Mouse (Mus musculus) forebrain, embryonic 13.5 days (tissue): Measurements from ENCODE around the gene Hoxb13. TPM values are rescaled to one million over a fixed set of nuclear protein-coding genes. Genes with fewer than 3 reads are reported as not detected.
A peak's percentile ranks its signal among the peaks of the same experiment; 100 is the strongest.

ENCODE experiments used
- ATAC-seq: fragments of 200-750 bp; cut with Nextera tagmentation; 2 replicates; pipeline ENCODE4 v1.8.0; 2017
- H3K27ac ChIP-seq: fragments of 300-500 bp; sonication (generic); 2 replicates; pipeline ENCODE4 v1.5.1; 2015; ENCODE audit warnings: inconsistent platforms, mild to moderate bottlenecking, moderate library complexity
- H3K27me3 ChIP-seq: fragments of 300-500 bp; sonication (generic); 2 replicates; pipeline ENCODE4 v1.6.1; 2015; ENCODE audit warnings: mild to moderate bottlenecking, inconsistent platforms
- H3K36me3 ChIP-seq: fragments of 300-500 bp; sonication (generic); 2 replicates; pipeline ENCODE4 v1.6.1; 2015; ENCODE audit warnings: mild to moderate bottlenecking, inconsistent platforms; ENCODE audit not compliant: poor library complexity, severe bottlenecking
- H3K4me1 ChIP-seq: fragments of 300-500 bp; sonication (generic); 2 replicates; pipeline ENCODE4 v1.6.1; 2015; ENCODE audit warnings: inconsistent platforms
- H3K4me2 ChIP-seq: fragments of 300-500 bp; sonication (generic); 2 replicates; pipeline ENCODE4 v1.6.1; 2015; ENCODE audit warnings: inconsistent platforms, mild to moderate bottlenecking, moderate library complexity
- H3K4me3 ChIP-seq: fragments of 300-500 bp; sonication (generic); 2 replicates; pipeline ENCODE4 v1.5.1; 2015; ENCODE audit warnings: mild to moderate bottlenecking, inconsistent platforms
- H3K9ac ChIP-seq: fragments of 300-500 bp; sonication (generic); 2 replicates; pipeline ENCODE4 v1.6.1; 2015; ENCODE audit warnings: mild to moderate bottlenecking, inconsistent platforms
- H3K9me3 ChIP-seq: fragments of 300-500 bp; sonication (generic); replicated peaks from 2 replicates; pipeline ENCODE4 v1.6.1; 2016; ENCODE audit warnings: inconsistent platforms
- WGBS: fragments of 180-500 bp; shearing (Covaris S2); methylation state at CpG from one replicate; pipeline ENCODE4 v1.1.7; 2015; 5-methylcytosine and 5-hydroxymethylcytosine counted together
- polyA plus RNA-seq: library from polyadenylated mRNA; unstranded; fragments of >200 nt; fragmentation: Nextera tagmentation; extraction: Ambion mirVana; gene quantifications from 2 replicates; pipeline ENCODE4 v1.2.1, GENCODE M21; 2015

Hoxb13 gene
- polyA plus RNA-seq, 1 experiment from 2014 or later, result not detected

- H3K27me3 ChIP-seq, result peaks cover 100% of the 10 kb centered on the region
- H3K36me3 ChIP-seq, result no peaks in the 10 kb centered on the region
- no peak overlapping the region for H3K9ac ChIP-seq
- no peak for ATAC-seq
- H3K9me3 ChIP-seq, result no peaks in the 10 kb centered on the region
- no peak overlapping the region for H3K4me3 ChIP-seq
- no peak overlapping the region for H3K4me2 ChIP-seq
- under 1% methylated on average over 17 of the region's 17 CpGs for WGBS
- H3K27ac ChIP-seq, result no peak overlapping the region
- H3K4me1 ChIP-seq, result no peaks in the 10 kb centered on the region
These were observed 18.6 kb upstream of the Hoxb13 start for GRCm38 (mm10) chr11:96175511-96175910.

- H3K4me1 ChIP-seq, result no peaks in the 10 kb centered on the region
- no peak overlapping the region for H3K9ac ChIP-seq
- no peaks in the 10 kb centered on the region for H3K36me3 ChIP-seq
- ATAC-seq, result no peak
- WGBS, result 3% methylated on average over 9 of the region's 9 CpGs
- no peaks in the 10 kb centered on the region for H3K9me3 ChIP-seq
- H3K27ac ChIP-seq, result no peak overlapping the region
- H3K27me3 ChIP-seq, result peaks cover 100% of the 10 kb centered on the region
- H3K4me2 ChIP-seq, result no peak overlapping the region
- H3K4me3 ChIP-seq, result no peak overlapping the region
These were observed 18.1 kb upstream of the Hoxb13 start for GRCm38 (mm10) chr11:96175951-96176530.

- WGBS, result 2% methylated on average over 10 of the region's 10 CpGs
- H3K4me3 ChIP-seq, result no peak overlapping the region
- no peak for ATAC-seq
- H3K9ac ChIP-seq, result no peak overlapping the region
- H3K27ac ChIP-seq, result no peak overlapping the region
- no peaks in the 10 kb centered on the region for H3K4me1 ChIP-seq
- no peak overlapping the region for H3K4me2 ChIP-seq
- no peaks in the 10 kb centered on the region for H3K9me3 ChIP-seq
- H3K36me3 ChIP-seq, result no peaks in the 10 kb centered on the region
- peaks cover 100% of the 10 kb centered on the region for H3K27me3 ChIP-seq
These were observed 17.3 kb upstream of the Hoxb13 start for GRCm38 (mm10) chr11:96176841-96177240.

GRCm38 (mm10) chr11:96177546-96178174, 16.5 kb upstream of the Hoxb13 start:
- Histone ChIP-seq H3K36me3 (no peaks in the 10 kb centered on the region), H3K4me2 (no peak overlapping the region), H3K9ac (no peak overlapping the region), H3K4me1 (no peaks in the 10 kb centered on the region), H3K4me3 (no peak overlapping the region), H3K9me3 (no peaks in the 10 kb centered on the region; the same call in 1 of the 2 replicates), H3K27ac (no peak overlapping the region), H3K27me3 (peaks cover 100% of the 10 kb centered on the region)
- ATAC-seq, result no peak
- under 1% methylated on average over 27 of the region's 27 CpGs for WGBS

- peaks cover 100% of the 10 kb centered on the region for H3K27me3 ChIP-seq
- no peak for ATAC-seq
- H3K27ac ChIP-seq, result no peak overlapping the region
- H3K4me3 ChIP-seq, result no peak overlapping the region
- H3K9ac ChIP-seq, result no peak overlapping the region
- no peak overlapping the region for H3K4me2 ChIP-seq
- no peaks in the 10 kb centered on the region for H3K4me1 ChIP-seq
- H3K36me3 ChIP-seq, result no peaks in the 10 kb centered on the region
- H3K9me3 ChIP-seq, result no peaks in the 10 kb centered on the region; the same call in 1 of the 2 replicates
- WGBS, result under 1% methylated on average over 8 of the region's 8 CpGs
These were observed 15.8 kb upstream of the Hoxb13 start for GRCm38 (mm10) chr11:96178356-96178755.

- H3K9me3 ChIP-seq, result no peaks in the 10 kb centered on the region; the same call in 1 of the 2 replicates
- no peak for ATAC-seq
- WGBS, result 3% methylated on average over 6 of the region's 6 CpGs
These were observed 15.1 kb upstream of the Hoxb13 start for GRCm38 (mm10) chr11:96178911-96179503.

GRCm38 (mm10) chr11:96181061-96181460, 13.1 kb upstream of the Hoxb13 start:
- Histone ChIP-seq H3K36me3 (no peaks in the 10 kb centered on the region), H3K9ac (no peak overlapping the region), H3K4me3 (no peak overlapping the region), H3K27me3 (peaks cover 100% of the 10 kb centered on the region), H3K4me1 (no peaks in the 10 kb centered on the region), H3K27ac (no peak overlapping the region), H3K4me2 (no peak overlapping the region), H3K9me3 (no peaks in the 10 kb centered on the region; the same call in 1 of the 2 replicates)
- ATAC-seq, result no peak
- WGBS, result 25% methylated on average over 4 of the region's 4 CpGs

More at GRCm38 (mm10) chr11:96178911-96179503, 15.1 kb upstream of the Hoxb13 start:
- Histone ChIP-seq H3K27me3 (peaks cover 100% of the 10 kb centered on the region), H3K36me3 (no peaks in the 10 kb centered on the region), H3K27ac (no peak overlapping the region), H3K4me2 (no peak overlapping the region), H3K4me3 (no peak overlapping the region), H3K4me1 (no peaks in the 10 kb centered on the region), H3K9ac (no peak overlapping the region)

GRCm38 (mm10) chr11:96184233-96184632, 9.9 kb upstream of the Hoxb13 start:
- Histone ChIP-seq H3K4me1 (no peaks in the 10 kb centered on the region), H3K9ac (no peak overlapping the region), H3K27me3 (peaks cover 100% of the 10 kb centered on the region), H3K4me3 (no peak overlapping the region), H3K4me2 (no peak overlapping the region), H3K9me3 (no peaks in the 10 kb centered on the region; the same call in 1 of the 2 replicates), H3K36me3 (no peaks in the 10 kb centered on the region), H3K27ac (no peak overlapping the region)
- ATAC-seq, result no peak

GRCm38 (mm10) chr11:96187321-96187720, 6.8 kb upstream of the Hoxb13 start:
- WGBS, result 14% methylated on average over 4 of the region's 4 CpGs

GRCm38 (mm10) chr11:96189810-96190522, 4.2 kb upstream of the Hoxb13 start:
- H3K9me3 ChIP-seq, result no peaks in the 10 kb centered on the region
- no peaks in the 10 kb centered on the region for H3K36me3 ChIP-seq
- no peak for ATAC-seq
- H3K4me2 ChIP-seq, result no peak overlapping the region
- WGBS, result under 1% methylated on average over 28 of the region's 28 CpGs
- peaks cover 100% of the 10 kb centered on the region for H3K27me3 ChIP-seq
- H3K27ac ChIP-seq, result no peak overlapping the region
- no peak overlapping the region for H3K4me3 ChIP-seq
- H3K9ac ChIP-seq, result no peak overlapping the region
- H3K4me1 ChIP-seq, result 0 out of 2 replicates have a peak, but pooled peaks cover 4% of the 10 kb centered on the region

More at GRCm38 (mm10) chr11:96187321-96187720, 6.8 kb upstream of the Hoxb13 start:
- H3K4me2 ChIP-seq, result no peak overlapping the region
- H3K27me3 ChIP-seq, result peaks cover 100% of the 10 kb centered on the region
- no peak overlapping the region for H3K9ac ChIP-seq
- H3K4me3 ChIP-seq, result no peak overlapping the region
- H3K9me3 ChIP-seq, result no peaks in the 10 kb centered on the region; the same call in 1 of the 2 replicates
- no peaks in the 10 kb centered on the region for H3K36me3 ChIP-seq
- H3K4me1 ChIP-seq, result no peaks in the 10 kb centered on the region
- H3K27ac ChIP-seq, result no peak overlapping the region
- ATAC-seq, result no peak

GRCm38 (mm10) chr11:96191132-96191531, 3.0 kb upstream of the Hoxb13 start:
- ATAC-seq, result no peak
- no peaks in the 10 kb centered on the region for H3K36me3 ChIP-seq
- WGBS, result 4% methylated on average over 5 of the region's 5 CpGs

GRCm38 (mm10) chr11:96194401-96194710, 240 bp downstream of the Hoxb13 start:
- Histone ChIP-seq H3K4me1 (0 out of 2 replicates have a peak, but pooled peaks cover 4% of the 10 kb centered on the region), H3K4me3 (0 out of 2 replicates have a peak overlapping the region, but pooled peaks have one; percentile 2), H3K4me2 (peak overlapping the region; percentile 34), H3K27ac (no peak overlapping the region), H3K9me3 (no peaks in the 10 kb centered on the region), H3K27me3 (peaks cover 100% of the 10 kb centered on the region), H3K36me3 (no peaks in the 10 kb centered on the region), H3K9ac (no peak overlapping the region)
- 2% methylated on average over 10 of the region's 10 CpGs for WGBS
- ATAC-seq, result no peak

More at GRCm38 (mm10) chr11:96191132-96191531, 3.0 kb upstream of the Hoxb13 start:
- no peak overlapping the region for H3K4me3 ChIP-seq
- no peak overlapping the region for H3K9ac ChIP-seq
- H3K4me1 ChIP-seq, result 0 out of 2 replicates have a peak, but pooled peaks cover 4% of the 10 kb centered on the region
- no peaks in the 10 kb centered on the region for H3K9me3 ChIP-seq
- H3K4me2 ChIP-seq, result no peak overlapping the region
- H3K27me3 ChIP-seq, result peaks cover 100% of the 10 kb centered on the region
- no peak overlapping the region for H3K27ac ChIP-seq
